Mouse (Mus musculus) testis, adult 2 months (tissue): ENCODE results near the gene Kit.

ENCODE experiments used
- CTCF ChIP-seq: fragments of 200-500 bp; IDR thresholded peaks from 2 replicates; pipeline ENCODE4 v1.5.1; 2012; ENCODE audit warnings: low read depth, mild to moderate bottlenecking, inconsistent platforms, low read length, moderate library complexity; ENCODE audit not compliant: control insufficient read depth, insufficient read depth, insufficient replicate concordance
- POLR2A ChIP-seq: fragments of 200-500 bp; IDR thresholded peaks from 2 replicates; pipeline ENCODE4 v1.6.1; 2012; ENCODE audit warnings: low read depth, mild to moderate bottlenecking, inconsistent platforms, low read length, moderate library complexity; ENCODE audit not compliant: control insufficient read depth

GRCm38 (mm10) chr5:75574151-75574851 is 415 bp upstream of the Kit start:
- TF ChIP-seq POLR2A: no peak
- no peak for TF ChIP-seq CTCF
